ENCODE assay signal across 14 mouse cellular contexts in genomic region chr1:84614596-84614995, GRCm38 (mm10).
"Had no signal": no experiment of that assay in that cellular context is flagged by ENCODE, and none has a peak within 500 bp of the region (broad histone marks: within the 10 kb centered on the region; RNA-seq: fewer than 3 reads in every experiment).

No protein-coding gene starts in this region.

- H3K27ac ChIP-seq: kidney, postnatal 0 days; layer of hippocampus, adult 2 months; left cerebral cortex, adult 2 months; liver, embryonic 13.5 days; midbrain, embryonic 12.5 days; midbrain, embryonic 15.5 days; neural tube, embryonic 13.5 days had no signal

- H3K9ac ChIP-seq: liver, embryonic 13.5 days; midbrain, embryonic 12.5 days; midbrain, embryonic 15.5 days; neural tube, embryonic 13.5 days had no signal

- DNase-seq: kidney, postnatal 25 days; layer of hippocampus, postnatal 36 days; liver, embryonic 13.5 days; lung, adult 2 months; lung, postnatal 14 days; lung, postnatal 4 days; thymus, adult 18-20 months; thymus, postnatal 36 days had no signal

- H3K4me1 ChIP-seq: liver, embryonic 13.5 days had no signal

- H3K9me3 ChIP-seq: liver, embryonic 13.5 days; midbrain, embryonic 12.5 days; midbrain, embryonic 15.5 days; neural tube, embryonic 13.5 days had no signal

- H3K4me2 ChIP-seq: liver, embryonic 13.5 days; midbrain, embryonic 12.5 days; midbrain, embryonic 15.5 days; neural tube, embryonic 13.5 days had no signal

- H3K36me3 ChIP-seq: liver, embryonic 13.5 days; midbrain, embryonic 12.5 days; midbrain, embryonic 15.5 days; neural tube, embryonic 13.5 days had no signal

- H3K4me3 ChIP-seq: layer of hippocampus, adult 2 months; left cerebral cortex, adult 2 months; liver, embryonic 13.5 days; midbrain, embryonic 12.5 days; midbrain, embryonic 15.5 days; neural tube, embryonic 13.5 days had no signal

- H3K27me3 ChIP-seq: liver, embryonic 13.5 days; midbrain, embryonic 15.5 days; neural tube, embryonic 13.5 days had no signal

- ATAC-seq: midbrain, embryonic 15.5 days had no signal
